Mouse (Mus musculus) heart, adult 8-10 months (tissue): ENCODE measurements at regions not wholly inside any gene's neighbourhood (a gene's known extent, or its start where the extent isn't known, plus 50 kb on each side); places are given as distances from the start of the nearest gene placed in this dataset.

Source experiments
- DNase-seq: peaks from one replicate; pipeline ENCODE4 v3.0.0; 2022; ENCODE audit warnings: low spot score

DNA sequence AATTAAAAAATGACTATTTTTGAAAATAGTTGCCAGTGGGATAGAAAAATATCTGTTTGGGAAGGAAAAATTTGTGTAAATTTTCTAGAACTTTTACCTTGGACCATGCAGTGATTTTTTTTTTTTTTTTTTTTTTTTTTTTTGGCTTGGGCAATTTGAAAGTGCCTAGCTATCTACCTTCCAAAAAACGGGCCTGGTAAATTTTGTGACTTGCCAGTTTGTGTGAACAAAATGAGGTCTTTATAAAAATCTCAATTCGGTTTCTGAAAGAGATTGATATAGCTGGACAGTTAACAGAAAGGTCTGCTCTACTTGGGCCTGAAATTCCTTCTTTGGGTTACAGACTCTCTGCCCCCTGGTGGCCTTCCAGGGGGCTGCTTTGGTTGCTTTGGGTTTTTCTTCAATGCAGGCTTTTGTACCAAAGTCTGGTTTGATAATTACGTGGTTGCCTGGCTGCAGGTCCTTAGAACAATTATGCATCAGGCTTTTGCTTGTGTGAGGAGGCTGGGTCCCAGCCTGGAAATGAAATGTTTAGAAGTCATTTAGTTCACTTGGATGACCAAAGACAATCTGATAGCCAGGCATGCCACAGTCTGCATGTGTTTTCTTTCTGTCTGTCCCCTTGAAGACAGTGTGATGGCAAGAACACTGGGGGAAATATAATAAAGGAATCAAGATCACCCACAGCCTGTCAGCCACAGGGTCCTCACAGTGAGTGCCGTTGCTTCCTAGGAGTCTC, 75.6 kb upstream of the Jazf1 start:
- no peak for DNase-seq

DNA sequence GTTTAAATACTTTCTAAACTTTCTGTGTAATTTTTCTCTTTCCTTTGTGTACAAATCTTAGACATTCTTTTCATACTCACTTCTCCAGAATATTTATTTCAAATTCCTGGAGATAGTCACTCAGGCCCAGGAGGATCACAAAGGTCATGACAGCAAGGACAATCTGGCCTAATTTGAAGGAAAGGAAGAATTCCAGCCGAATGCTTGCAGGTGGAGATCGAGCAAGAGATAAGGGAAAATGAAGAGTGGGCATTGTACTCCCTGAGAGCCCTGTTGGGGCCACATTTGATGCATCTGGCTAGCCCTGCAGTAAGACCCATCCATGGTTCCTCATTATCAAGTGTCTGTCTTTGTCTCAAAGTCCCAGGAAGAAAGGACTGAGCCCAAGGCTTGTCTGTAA, 66.0 kb upstream of the Jazf1 start:
- DNase-seq = no peak

DNA sequence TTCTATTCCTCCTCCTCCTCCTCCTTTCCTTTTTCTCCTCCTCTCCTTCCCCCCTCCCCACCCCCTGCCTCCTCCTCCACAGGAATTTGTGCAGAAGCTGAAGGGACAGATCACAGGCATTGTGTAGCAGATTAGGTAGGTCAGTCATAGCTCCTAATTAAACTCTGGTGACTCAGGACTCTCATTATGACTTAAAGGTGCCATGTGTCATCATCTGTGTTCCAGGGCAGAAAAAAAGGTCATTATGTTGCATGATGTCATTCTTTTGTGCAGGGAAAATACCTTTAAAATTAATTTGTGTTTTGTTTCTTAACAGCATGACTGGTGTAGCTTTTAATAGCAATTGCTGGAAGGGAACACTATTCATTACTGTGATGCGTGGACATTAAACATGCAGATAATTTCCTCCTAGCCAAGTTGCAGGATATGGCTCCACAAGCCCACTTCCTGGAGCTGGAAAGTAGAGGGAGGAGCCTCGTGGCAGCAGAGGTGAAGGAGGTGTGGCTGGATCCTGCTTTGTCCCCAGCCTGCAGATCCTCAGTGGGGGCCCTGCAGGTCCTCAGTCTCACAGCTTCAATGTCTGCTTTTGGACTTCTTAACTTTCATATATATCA, 62.4 kb upstream of the Jazf1 start:
- no peak for DNase-seq

DNA sequence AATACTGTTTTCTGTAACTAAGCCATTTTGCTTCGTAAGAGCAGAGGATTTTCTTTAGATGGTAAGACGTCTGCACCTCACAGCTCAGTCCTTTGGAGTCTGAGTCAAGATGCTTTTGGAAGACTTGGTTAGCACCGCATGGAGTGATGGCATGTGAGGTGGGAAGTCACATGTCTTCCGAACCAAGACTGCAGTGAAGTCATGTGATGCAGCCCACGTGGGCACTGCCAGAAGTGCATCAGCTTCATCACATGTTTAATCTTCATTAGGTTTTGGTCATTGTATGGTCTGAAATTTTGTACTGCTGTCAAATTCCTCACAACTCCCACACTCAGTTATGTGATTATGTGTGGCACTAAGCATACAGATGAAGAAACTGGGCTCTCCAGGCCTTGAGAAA, 58.3 kb upstream of the Jazf1 start:
- DNase-seq = no peak

DNA sequence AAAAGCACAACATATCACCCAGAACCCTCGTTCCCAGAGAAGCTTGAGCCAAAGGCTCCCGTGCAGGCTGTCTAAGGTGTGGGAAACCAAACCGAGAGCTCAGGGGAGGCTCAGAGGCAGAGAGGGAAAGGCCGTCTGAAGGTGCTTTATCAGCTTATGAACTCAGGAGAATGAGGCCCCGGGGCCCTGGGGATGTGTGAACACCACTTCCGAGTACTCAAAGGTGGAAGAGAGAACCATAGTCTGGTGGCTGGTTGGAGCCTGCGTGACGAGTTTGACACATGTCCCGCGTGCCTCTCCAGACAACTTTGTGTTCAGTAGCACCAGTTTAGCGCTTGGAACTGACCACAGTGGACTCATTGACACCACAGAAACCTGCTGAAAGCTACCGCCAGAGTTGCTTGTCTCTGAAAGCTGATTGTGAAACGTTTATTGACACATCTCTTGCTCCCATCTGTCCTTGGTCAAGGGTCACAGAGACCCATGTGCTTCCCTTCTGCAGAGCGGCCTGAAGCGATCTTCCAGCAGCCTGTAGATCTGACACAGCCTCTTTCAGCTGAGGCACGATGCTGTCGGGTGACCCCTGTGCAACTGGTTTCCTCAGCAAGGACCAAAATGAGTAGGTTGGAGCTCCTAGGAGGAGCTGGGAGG, 56.5 kb upstream of the Jazf1 start:
- DNase-seq = no peak

DNA sequence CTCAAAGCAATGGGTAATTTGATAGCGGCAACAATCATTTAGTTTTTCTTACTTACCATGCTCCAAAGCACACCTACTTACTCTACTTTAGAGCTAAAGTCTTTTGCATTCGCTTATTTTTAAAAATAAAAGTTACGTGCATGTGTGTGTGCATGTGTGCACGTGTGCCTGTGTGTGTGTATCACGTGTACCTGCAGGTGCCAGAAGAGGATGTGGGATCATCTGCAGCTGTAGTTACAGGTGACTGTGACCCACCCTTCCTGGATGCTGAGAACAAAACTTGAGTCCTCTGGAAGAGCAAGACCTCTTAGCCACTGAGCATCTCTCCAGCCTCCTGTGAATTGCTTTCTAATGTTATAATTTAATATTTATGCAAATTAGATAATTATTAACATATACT, 52.0 kb upstream of the Jazf1 start:
- DNase-seq = no peak
